Mouse (Mus musculus): ENCODE data around the gene Hrct1.

Gene Hrct1

GRCm38 (mm10) chr4:43727718-43728575 lies 959 bp downstream of the Hrct1 start:
- peak; percentile 57 for DNase-seq (ENCODE audit: extremely low read depth, low read depth)

- DNase-seq (ENCODE audit: extremely low read depth, low read depth) = no peak
Observed at GRCm38 (mm10) chr4:43728576-43728954, 1.6 kb downstream of the Hrct1 start.

DNA sequence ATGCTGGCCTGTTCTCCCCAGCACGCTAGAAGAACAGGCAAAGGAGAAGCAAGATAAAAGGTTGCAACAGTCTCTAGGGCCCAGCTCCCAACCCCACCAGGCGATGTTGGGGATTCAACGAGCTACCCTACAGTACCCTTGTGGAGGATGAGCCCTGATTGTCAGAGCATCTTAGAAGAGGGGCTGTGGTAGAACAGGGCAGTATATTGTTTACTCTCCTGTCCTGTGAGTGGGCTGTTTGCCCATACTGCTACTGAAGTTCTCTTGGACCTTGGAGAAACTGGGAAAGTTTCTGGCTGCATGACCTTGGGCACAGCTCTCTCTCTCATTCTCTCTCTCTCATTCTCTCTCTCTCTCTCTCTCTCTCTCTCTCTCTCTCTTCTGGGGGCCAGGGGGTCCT lies 2.1 kb downstream of the Hrct1 start:
- no peak for DNase-seq (ENCODE audit: extremely low read depth, low read depth)

DNA sequence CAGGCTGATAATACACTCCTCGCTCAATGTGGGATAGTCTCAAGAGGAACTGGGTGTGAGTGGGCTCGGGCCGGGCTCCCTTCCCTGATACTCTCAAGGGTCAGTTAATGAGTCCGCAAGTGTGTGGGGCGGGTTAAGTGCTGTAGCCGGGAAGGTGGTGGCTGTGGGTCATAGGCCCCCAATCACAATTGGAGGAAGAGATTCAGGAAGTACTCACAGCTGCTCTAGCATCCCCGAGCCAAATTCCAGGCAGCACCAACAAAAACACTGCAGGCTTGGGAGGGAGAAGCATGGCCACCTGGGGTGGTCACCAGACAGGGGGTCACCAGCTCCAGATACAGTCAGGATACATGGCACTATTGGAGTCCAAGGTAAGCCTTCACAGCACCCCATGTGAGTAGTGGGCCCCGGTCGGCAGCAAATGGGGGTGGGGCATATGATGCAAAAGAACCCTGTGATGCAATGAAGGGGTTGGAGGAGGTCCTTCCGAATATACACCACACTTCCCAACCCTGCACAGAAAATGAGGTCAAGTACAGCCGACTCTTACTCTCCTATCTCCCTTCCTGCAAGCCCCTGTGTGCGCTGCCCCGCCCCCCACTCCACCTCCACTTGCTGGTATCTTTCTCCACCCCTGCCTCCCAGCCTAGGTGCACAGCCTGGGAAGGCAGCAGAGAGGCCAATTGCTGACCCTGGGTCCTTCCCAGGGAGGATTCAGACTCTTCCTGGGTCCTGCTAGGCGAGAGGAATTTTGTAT lies 3.0 kb downstream of the Hrct1 start, which contains the start of gene Spaar:
Spaar (plus strand) TSS at position 241 of the 757 bp plus-strand sequence.
- DNase-seq (ENCODE audit: extremely low read depth, low read depth) = peak; percentile 62

DNA sequence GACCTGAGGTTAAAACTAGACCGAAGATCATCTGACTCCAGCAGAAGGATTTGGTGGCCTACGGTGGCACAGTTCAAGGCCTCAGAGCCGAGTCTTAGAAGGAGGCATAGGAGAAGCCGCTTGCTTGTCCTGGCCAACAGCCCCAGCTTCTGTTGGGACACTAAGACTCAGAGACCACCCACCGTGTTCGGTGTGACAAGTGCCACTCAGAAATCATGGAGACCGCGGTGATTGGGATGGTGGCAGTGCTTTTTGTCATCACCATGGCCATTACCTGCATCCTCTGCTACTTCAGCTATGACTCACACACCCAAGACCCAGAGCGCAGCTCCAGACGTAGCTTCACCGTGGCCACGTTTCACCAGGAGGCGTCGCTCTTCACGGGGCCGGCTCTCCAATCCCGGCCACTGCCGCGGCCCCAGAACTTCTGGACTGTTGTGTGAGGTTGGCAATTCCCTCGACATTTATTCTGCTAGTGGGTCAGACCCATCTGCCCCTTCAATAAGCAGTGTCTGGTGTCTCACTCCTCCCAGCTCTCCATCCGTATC lies 3.8 kb downstream of the Hrct1 start:
- no peak for DNase-seq (ENCODE audit: extremely low read depth, low read depth)

GRCm38 (mm10) chr4:43732171-43732570 lies 5.2 kb downstream of the Hrct1 start:
- DNase-seq (ENCODE audit: extremely low read depth, low read depth) = no peak

- DNase-seq (ENCODE audit: extremely low read depth, low read depth) = no peak
Observed at GRCm38 (mm10) chr4:43733186-43733585, 6.2 kb downstream of the Hrct1 start.

DNA sequence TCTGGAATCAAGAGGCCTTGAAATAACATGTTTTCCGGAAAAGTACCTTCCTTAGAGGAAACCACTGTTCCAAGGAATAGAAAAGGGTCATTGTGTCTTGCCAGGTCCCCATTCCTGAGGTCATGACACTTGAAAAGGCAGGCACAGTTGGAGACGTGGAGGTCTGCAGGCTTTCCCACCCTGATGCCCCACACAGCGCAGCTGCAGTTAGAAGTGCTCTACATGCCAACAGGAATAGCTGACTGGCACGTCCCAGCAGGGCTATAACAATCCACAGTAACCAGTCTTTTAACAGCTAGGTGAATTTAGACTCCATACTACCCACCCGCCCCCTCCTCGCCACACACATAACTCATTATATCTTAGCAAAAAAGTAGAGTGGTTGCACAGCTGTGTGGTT lies 10.2 kb downstream of the Hrct1 start:
- DNase-seq (ENCODE audit: extremely low read depth, low read depth) = no peak

DNA sequence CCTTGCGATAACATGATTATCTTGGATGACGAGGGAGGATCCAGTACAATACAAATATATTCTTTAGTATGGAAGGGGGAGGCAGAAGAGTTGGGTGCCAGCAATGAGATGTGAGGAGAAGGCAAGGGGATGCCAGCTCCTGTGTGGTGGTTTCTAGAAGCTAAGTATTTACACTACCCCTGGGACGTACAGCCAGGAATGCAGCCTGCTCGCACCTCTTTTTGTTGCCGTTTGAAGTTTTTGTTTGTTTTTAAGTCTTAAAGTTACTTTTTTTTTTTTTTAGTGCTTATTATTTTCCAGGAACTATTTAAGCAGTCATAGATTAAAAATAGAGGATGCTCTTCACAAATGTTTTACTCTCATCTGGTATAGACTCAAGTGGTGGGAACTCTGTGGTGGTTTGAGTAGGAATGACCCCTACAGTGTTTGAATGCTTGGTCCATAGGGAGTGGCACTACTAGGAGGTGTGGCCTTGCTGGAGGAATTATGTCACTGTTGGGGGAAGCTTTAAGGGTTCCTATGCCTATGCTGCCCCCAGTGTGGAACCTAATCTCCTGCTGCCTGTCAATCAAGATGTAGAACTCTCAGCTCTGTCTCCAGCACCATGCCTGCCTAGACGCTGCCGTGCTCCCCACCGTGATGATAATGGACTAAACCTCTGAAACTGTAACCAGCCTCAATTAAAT lies 12.1 kb downstream of the Hrct1 start:
- no peak for DNase-seq (ENCODE audit: extremely low read depth, low read depth)

- no peak for DNase-seq (ENCODE audit: extremely low read depth, low read depth)
Observed at GRCm38 (mm10) chr4:43741526-43741925, 14.5 kb downstream of the Hrct1 start.

DNA sequence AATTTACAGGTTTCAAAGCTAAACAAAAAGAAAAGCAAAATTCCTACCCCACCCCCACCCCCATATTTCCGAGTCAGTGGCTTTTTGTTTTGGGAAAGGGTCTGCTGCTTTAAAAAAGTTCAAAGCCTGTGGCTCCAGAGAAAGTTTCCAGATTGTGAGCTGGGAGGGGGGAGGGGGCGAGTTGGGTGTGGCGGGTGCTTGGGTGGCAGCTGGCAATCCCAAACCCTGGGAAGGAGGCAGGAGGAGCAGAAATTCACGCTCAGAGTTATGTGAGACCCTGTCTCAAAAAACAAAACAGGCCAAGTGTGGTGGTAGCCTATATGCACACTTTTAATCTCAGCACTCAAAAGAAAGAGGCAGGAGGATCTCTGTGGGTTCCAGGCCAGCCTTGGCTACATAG lies 15.6 kb downstream of the Hrct1 start:
- DNase-seq (ENCODE audit: extremely low read depth, low read depth) = no peak

- no peak for DNase-seq (ENCODE audit: extremely low read depth, low read depth)
Observed at GRCm38 (mm10) chr4:43743099-43743498, 16.1 kb downstream of the Hrct1 start.

DNA sequence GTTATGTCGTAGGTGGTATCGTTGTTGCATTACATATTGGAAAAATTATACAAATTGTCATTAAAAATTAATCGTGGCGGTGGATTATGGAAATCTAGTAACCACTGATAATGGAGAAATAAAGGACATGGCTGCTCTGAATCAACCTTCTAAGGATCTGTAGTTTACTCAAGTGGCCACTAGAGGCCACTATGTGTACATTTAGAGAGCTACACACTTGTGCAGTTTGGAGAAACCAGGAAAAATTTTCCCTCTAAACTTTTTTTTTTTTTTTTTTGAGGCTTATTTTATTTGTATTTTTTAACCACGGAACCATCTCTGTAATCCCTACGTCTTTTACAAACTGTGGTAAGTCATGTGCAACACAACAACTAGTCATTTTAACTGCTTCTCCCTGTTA lies 18.2 kb downstream of the Hrct1 start:
- DNase-seq (ENCODE audit: extremely low read depth, low read depth) = no peak

DNA sequence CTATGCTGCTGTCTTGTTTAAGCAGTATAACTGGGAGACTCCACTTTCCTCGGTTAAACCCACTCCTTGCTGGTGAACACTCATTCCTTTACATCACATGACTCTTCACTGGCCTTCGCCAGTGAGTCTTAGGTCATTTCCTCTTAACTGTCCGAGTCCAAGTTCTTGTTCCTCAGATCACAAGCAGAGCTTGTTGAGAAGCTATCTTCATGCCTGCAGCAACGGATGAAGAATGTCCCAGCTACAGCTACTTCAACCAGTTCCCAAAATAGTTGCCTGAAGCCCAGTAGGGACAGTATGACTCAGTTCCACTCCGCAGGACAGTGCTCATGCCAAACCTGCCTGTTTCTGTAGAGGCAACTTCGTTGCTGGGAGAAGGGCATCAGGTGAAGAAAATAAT lies 30.2 kb downstream of the Hrct1 start:
- DNase-seq (ENCODE audit: extremely low read depth, low read depth) = no peak

GRCm38 (mm10) chr4:43759571-43760418 lies 32.8 kb downstream of the Hrct1 start:
- no peak for DNase-seq (ENCODE audit: extremely low read depth, low read depth)

GRCm38 (mm10) chr4:43760460-43760859 lies 33.5 kb downstream of the Hrct1 start:
- DNase-seq (ENCODE audit: extremely low read depth, low read depth) = no peak

DNA sequence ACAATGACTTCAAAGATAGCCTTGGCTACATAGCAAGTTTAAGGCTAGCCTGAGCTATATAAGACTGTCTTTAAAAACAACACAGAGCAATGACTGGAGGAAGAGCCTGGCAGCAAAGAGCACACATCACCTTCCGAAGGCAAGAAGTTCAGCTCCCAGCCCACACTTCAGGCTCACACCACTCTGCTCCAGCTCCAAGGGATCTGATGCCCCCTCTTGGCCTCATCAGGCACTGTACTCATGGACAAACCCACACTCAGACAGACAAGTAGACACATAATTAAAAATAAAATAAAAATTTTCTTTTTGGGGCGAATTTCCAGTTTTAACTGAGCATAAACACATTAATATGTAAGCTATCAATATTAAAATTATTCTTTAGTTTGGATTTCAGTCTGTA lies 34.3 kb downstream of the Hrct1 start:
- DNase-seq (ENCODE audit: extremely low read depth, low read depth) = no peak

GRCm38 (mm10) chr4:43763410-43763809 lies 36.4 kb downstream of the Hrct1 start:
- DNase-seq (ENCODE audit: extremely low read depth, low read depth) = peak; percentile 43

GRCm38 (mm10) chr4:43768341-43768740 lies 41.4 kb downstream of the Hrct1 start:
- DNase-seq (ENCODE audit: extremely low read depth, low read depth) = no peak

DNA sequence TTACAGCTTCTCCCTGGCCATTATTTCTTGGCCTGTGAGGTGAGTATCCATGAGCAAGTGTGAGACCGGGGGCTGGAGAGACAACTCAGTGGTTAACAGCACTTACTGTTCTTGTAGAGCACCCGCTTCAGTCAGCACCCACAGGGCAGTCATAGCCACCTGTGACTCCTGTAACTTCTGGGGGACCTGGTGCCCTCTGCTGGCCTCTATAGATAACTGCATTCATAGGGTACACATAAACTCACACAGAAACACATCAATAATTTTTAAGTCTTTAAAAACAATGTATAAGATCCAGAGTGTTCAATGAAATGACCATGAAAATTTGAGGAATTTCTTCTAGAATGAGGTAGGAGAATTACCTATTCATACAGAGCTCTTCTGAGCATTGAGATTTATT lies 42.4 kb downstream of the Hrct1 start:
- no peak for DNase-seq (ENCODE audit: extremely low read depth, low read depth)

- DNase-seq (ENCODE audit: extremely low read depth, low read depth) = no peak
Observed at GRCm38 (mm10) chr4:43770909-43771308, 43.9 kb downstream of the Hrct1 start, which contains the start of gene Olfr159. Gene Olfr159, minus strand, starts transcription at chr4:43771009.
